Mouse (Mus musculus) lung, adult 2 months (tissue): ENCODE measurements at regions not wholly inside any gene's neighbourhood (a gene's known extent, or its start where the extent isn't known, plus 50 kb on each side); places are given as distances from the start of the nearest gene placed in this dataset.

Source experiments
- CTCF ChIP-seq: fragments of 200-500 bp; IDR thresholded peaks from 2 replicates; pipeline ENCODE4 v1.5.1; 2011; ENCODE audit warnings: mild to moderate bottlenecking, low read length, control low read depth; ENCODE audit not compliant: insufficient read depth
- POLR2A ChIP-seq: fragments of 200-500 bp; IDR thresholded peaks from 2 replicates; pipeline ENCODE4 v1.6.1; 2011; ENCODE audit warnings: low read depth, mild to moderate bottlenecking, control low read depth, low read length, borderline replicate concordance; ENCODE audit errors: extremely low read depth

DNA sequence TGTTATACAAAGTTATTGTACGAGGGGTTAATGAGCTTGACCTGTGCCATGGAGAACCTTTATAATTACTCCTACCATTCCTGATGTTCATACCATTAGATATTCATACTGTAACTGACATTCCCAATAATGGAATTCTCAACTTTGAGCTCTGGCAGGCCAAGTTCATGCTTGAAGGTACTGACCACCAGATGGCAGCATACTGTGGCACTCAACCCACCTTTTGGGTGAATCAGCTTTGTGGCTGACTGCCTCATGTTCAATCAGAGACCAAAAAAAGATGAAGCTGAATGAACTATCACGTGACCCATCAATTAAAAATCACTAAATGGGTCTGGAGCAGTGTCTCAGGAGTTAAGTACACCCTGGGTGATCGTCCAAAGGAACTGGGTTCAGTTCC lies 81.3 kb upstream of the Tmem132c start:
- TF ChIP-seq POLR2A (no peak), CTCF (peak; percentile 47)
